Mouse (Mus musculus) CH12.LX (cell line): ENCODE measurements around the gene Cstb. TPM values are rescaled to one million over a fixed set of nuclear protein-coding genes. Genes with fewer than 3 reads are reported as not detected.

Experiments
- DNase-seq: peaks from one replicate; pipeline ENCODE4 v3.0.0-alpha.2; 2013; ENCODE audit errors: extremely low read depth
- H3K27ac ChIP-seq: 2 replicates; pipeline ENCODE4 v1.5.1; 2012; ENCODE audit warnings: low read depth, mild to moderate bottlenecking, control low read depth, moderate library complexity; ENCODE audit not compliant: insufficient read depth
- H3K27me3 ChIP-seq: replicated peaks from 2 replicates; pipeline ENCODE3; 2012; ENCODE audit warnings: inconsistent platforms
- H3K36me3 ChIP-seq, 2 experiments: replicated peaks in 1 of 2; 2 replicates each; pipeline versions ENCODE3 to v1.6.1; 2012; ENCODE audit warnings: inconsistent platforms in 1 of 2, low read length in 1 of 2, mild to moderate bottlenecking in 1 of 2, mixed read lengths in 1 of 2, moderate library complexity in 1 of 2; ENCODE audit not compliant: control insufficient read depth in 1 of 2, insufficient read depth in 1 of 2
- H3K4me1 ChIP-seq, 2 experiments: 2 replicates each; pipeline ENCODE4 v1.6.1; 2012; ENCODE audit warnings: inconsistent platforms in 1 of 2, moderate library complexity in 1 of 2; ENCODE audit not compliant: insufficient read depth in 2 of 2, control insufficient read depth in 1 of 2
- H3K4me2 ChIP-seq: 2 replicates; pipeline ENCODE4 v1.6.1; 2012; ENCODE audit warnings: low read depth, mild to moderate bottlenecking, control low read depth; ENCODE audit not compliant: poor library complexity, insufficient read depth, severe bottlenecking
- H3K4me3 ChIP-seq, 3 experiments: fragments of 150-350 bp in 1 of 3; sonication (generic) in 1 of 3; replicated peaks in 1 of 3; 2 replicates each; pipeline versions ENCODE3 to v1.5.1; 2011 to 2012; ENCODE audit warnings: low read depth in 2 of 3, low read length in 2 of 3, mild to moderate bottlenecking in 2 of 3, moderate library complexity in 2 of 3, control low read depth in 1 of 3, improper control_type of control experiment in 1 of 3, inconsistent platforms in 1 of 3, mixed read lengths in 1 of 3; ENCODE audit not compliant: poor library complexity in 1 of 3
- H3K79me2 ChIP-seq: replicated peaks from 2 replicates; pipeline ENCODE4 v1.6.1; 2012; ENCODE audit warnings: mild to moderate bottlenecking, moderate library complexity; ENCODE audit not compliant: control insufficient read depth, poor library complexity, insufficient read depth, severe bottlenecking; ENCODE audit errors: extremely low read depth
- H3K9ac ChIP-seq: 2 replicates; pipeline ENCODE4 v1.6.1; 2012; ENCODE audit warnings: low read depth, mild to moderate bottlenecking, control low read depth, moderate library complexity; ENCODE audit not compliant: insufficient read depth
- H3K9me3 ChIP-seq: replicated peaks from 2 replicates; pipeline ENCODE3; 2012; ENCODE audit warnings: low read length, inconsistent platforms, mixed read lengths
- BHLHE40 ChIP-seq: IDR thresholded peaks from 2 replicates; pipeline ENCODE4 v1.6.1; 2011; ENCODE audit warnings: mild to moderate bottlenecking, low read depth, low read length, improper control_type of control experiment
- CHD1 ChIP-seq: IDR thresholded peaks from 2 replicates; pipeline ENCODE4 v1.6.1; 2012; ENCODE audit warnings: low read depth, low read length, improper control_type of control experiment, inconsistent platforms
- CTCF ChIP-seq, 2 experiments: IDR thresholded peaks in 1 of 2; conservative IDR thresholded peaks in 1 of 2; 2 replicates each; pipeline ENCODE4 v1.5.1; 2011 to 2012; ENCODE audit warnings: low read depth in 2 of 2, low read length in 2 of 2, improper control_type of control experiment in 1 of 2, inconsistent platforms in 1 of 2, mild to moderate bottlenecking in 1 of 2, moderate library complexity in 1 of 2
- E2F4 ChIP-seq: IDR thresholded peaks from 2 replicates; pipeline ENCODE4 v1.6.1; 2011; ENCODE audit warnings: low read depth, low read length, improper control_type of control experiment; ENCODE audit not compliant: insufficient replicate concordance
- GABPA ChIP-seq: IDR thresholded peaks from 2 replicates; pipeline ENCODE4 v1.6.1; 2012; ENCODE audit warnings: low read depth, low read length, improper control_type of control experiment, inconsistent platforms; ENCODE audit not compliant: insufficient replicate concordance
- HCFC1 ChIP-seq: IDR thresholded peaks from 2 replicates; pipeline ENCODE4 v1.6.1; 2012; ENCODE audit warnings: low read depth, mild to moderate bottlenecking, inconsistent platforms, low read length, improper control_type of control experiment
- JUND ChIP-seq: conservative IDR thresholded peaks from 2 replicates; pipeline ENCODE4 v1.6.1; 2011; ENCODE audit warnings: low read depth, low read length, improper control_type of control experiment
- KAT2A ChIP-seq: IDR thresholded peaks from 2 replicates; pipeline ENCODE4 v1.6.1; 2012; ENCODE audit warnings: low read length, improper control_type of control experiment, inconsistent platforms; ENCODE audit not compliant: insufficient replicate concordance
- MAZ ChIP-seq: IDR thresholded peaks from 2 replicates; pipeline ENCODE4 v1.6.1; 2012; ENCODE audit warnings: low read depth, mild to moderate bottlenecking, inconsistent platforms, low read length, improper control_type of control experiment, moderate library complexity
- MXI1 ChIP-seq: IDR thresholded peaks from 2 replicates; pipeline ENCODE4 v1.6.1; 2011; ENCODE audit warnings: mild to moderate bottlenecking, low read depth, low read length, improper control_type of control experiment
- MYC ChIP-seq: IDR thresholded peaks from 2 replicates; pipeline ENCODE4 v1.6.1; 2011; ENCODE audit warnings: low read depth, mild to moderate bottlenecking, improper control_type of control experiment, low read length
- NELFE ChIP-seq: IDR thresholded peaks from 2 replicates; pipeline ENCODE4 v1.6.1; 2011; ENCODE audit warnings: low read depth, low read length, improper control_type of control experiment
- NRF1 ChIP-seq: IDR thresholded peaks from 2 replicates; pipeline ENCODE4 v1.6.1; 2014; ENCODE audit warnings: low read depth, mild to moderate bottlenecking, inconsistent platforms, low read length, improper control_type of control experiment, moderate library complexity
- RAD21 ChIP-seq: IDR thresholded peaks from 2 replicates; pipeline ENCODE4 v1.6.1; 2011; ENCODE audit warnings: low read depth, mild to moderate bottlenecking, low read length, improper control_type of control experiment, moderate library complexity
- RCOR1 ChIP-seq: conservative IDR thresholded peaks from 2 replicates; pipeline ENCODE4 v1.6.1; 2012; ENCODE audit warnings: low read depth, mild to moderate bottlenecking, inconsistent platforms, low read length, improper control_type of control experiment
- SMC3 ChIP-seq: IDR thresholded peaks from 2 replicates; pipeline ENCODE4 v1.6.1; 2011; ENCODE audit warnings: low read depth, low read length, improper control_type of control experiment
- UBTF ChIP-seq: IDR thresholded peaks from 2 replicates; pipeline ENCODE4 v1.6.1; 2012; ENCODE audit warnings: low read depth, mild to moderate bottlenecking, inconsistent platforms, low read length, improper control_type of control experiment, moderate library complexity
- USF2 ChIP-seq: conservative IDR thresholded peaks from 2 replicates; pipeline ENCODE4 v1.6.1; 2011; ENCODE audit warnings: low read depth, low read length, improper control_type of control experiment
- ZC3H11A ChIP-seq: IDR thresholded peaks from 2 replicates; pipeline ENCODE4 v1.6.1; 2012; ENCODE audit warnings: low read depth, mild to moderate bottlenecking, inconsistent platforms, low read length, improper control_type of control experiment
- ZMIZ1 ChIP-seq: IDR thresholded peaks from 2 replicates; pipeline ENCODE4 v1.6.1; 2012; ENCODE audit warnings: low read depth, mild to moderate bottlenecking, inconsistent platforms, low read length, improper control_type of control experiment
- dilution Hi-C: fragments of 300-500 bp; cut with MboI; formaldehyde crosslinking; loops from 2 replicates; pipeline ENCODE4 v1.14.3; 2020; ENCODE audit warnings: low sequenced_read_pairs; ENCODE audit not compliant: extremely low pct_unique_long_range_greater_than_20kb, extremely low pct_ligation_motif_present
- in situ Hi-C: fragments of 300-500 bp; cut with MboI; formaldehyde crosslinking; loops from 3 replicates; pipeline ENCODE4 v1.14.3; 2019; ENCODE audit warnings: low sequenced_read_pairs, low pct_ligation_motif_present, low pct_unique_long_range_greater_than_20kb, mixed read lengths
- polyA plus RNA-seq: library from polyadenylated mRNA; unstranded; fragments of >175 nt; gene quantifications from 2 replicates; pipeline ENCODE4 v1.2.1, GENCODE M21; 2012; ENCODE audit warnings: low read depth; ENCODE audit not compliant: insufficient read length
- total RNA-seq, 2 experiments: library from RNA; depleted of rRNA; stranded (reverse); fragments of 300-350 nt in 1 of 2; fragments of >200 nt in 1 of 2; gene quantifications; 2 replicates each; pipeline ENCODE4 v1.2.3; 2012 to 2014

Cstb gene
- total and polyA plus RNA-seq, 3 experiments, result 139 to 226 (median 194) TPM

- in situ Hi-C loops, result no loop called here
- TF ChIP-seq ZMIZ1 (no peak), CTCF (conservative IDR thresholded peaks at IDR 0.05 in 1 of 2, IDR thresholded peaks at IDR 0.05 in 1 of 2; ENCODE audit: low read depth in 2 of 2, low read length in 2 of 2) (no peak), MYC (no peak), USF2 (no peak), MAZ (no peak), HCFC1 (no peak), ZC3H11A (no peak), CHD1 (no peak), NRF1 (no peak), UBTF (no peak), JUND (no peak), RCOR1 (no peak), BHLHE40 (no peak), NELFE (no peak), KAT2A (no peak), E2F4 (no peak), GABPA (no peak), MXI1 (no peak)
- no peak overlapping the region for H3K9ac ChIP-seq
- no peak overlapping the region for H3K27ac ChIP-seq
- DNase-seq, result no peak
- H3K36me3 ChIP-seq, result peaks cover 6 to 59% of the 10 kb centered on the region in 2 experiments
- H3K9me3 ChIP-seq, result no peaks in the 10 kb centered on the region
- no peaks in the 10 kb centered on the region for H3K27me3 ChIP-seq
- H3K79me2 ChIP-seq, result no peaks in the 10 kb centered on the region
- H3K4me1 ChIP-seq, result peaks cover 3 to 25% of the 10 kb centered on the region in 2 experiments; a peak in 3 of 4 replicates
- no peak overlapping the region for H3K4me2 ChIP-seq
- dilution Hi-C loops, result no loop called here
- H3K4me3 ChIP-seq, result no peak overlapping the region
These were observed 14.5 kb downstream of the Cstb start for GRCm38 (mm10) chr10:78439990-78440389.

GRCm38 (mm10) chr10:78440812-78441211, 15.3 kb downstream of the Cstb start:
- no peaks in the 10 kb centered on the region for H3K9me3 ChIP-seq
- peaks cover 3 to 27% of the 10 kb centered on the region in 2 experiments; a peak in 3 of 4 replicates for H3K4me1 ChIP-seq
- peak; percentile 33 for TF ChIP-seq SMC3
- TF ChIP-seq MYC, result no peak
- peak; percentile 17 for TF ChIP-seq RAD21
- TF ChIP-seq CTCF (conservative IDR thresholded peaks at IDR 0.05 in 1 of 2, IDR thresholded peaks at IDR 0.05 in 1 of 2; ENCODE audit: low read depth in 2 of 2, low read length in 2 of 2), result peak; percentile 69 to 71
- no peak overlapping the region for H3K27ac ChIP-seq
- dilution Hi-C loops (no loop called here), in situ Hi-C loops (no loop called here)
- no peak overlapping the region for H3K4me2 ChIP-seq
- DNase-seq, result no peak
- no peaks in the 10 kb centered on the region for H3K27me3 ChIP-seq
- no peak overlapping the region for H3K4me3 ChIP-seq
- H3K79me2 ChIP-seq, result no peaks in the 10 kb centered on the region
- H3K9ac ChIP-seq, result no peak overlapping the region
- H3K36me3 ChIP-seq, result peaks cover 6 to 68% of the 10 kb centered on the region in 2 experiments
